Mouse (Mus musculus) spleen, postnatal 14 days (tissue): ENCODE measurements at regions not wholly inside any gene's neighbourhood (a gene's known extent, or its start where the extent isn't known, plus 50 kb on each side); places are given as distances from the start of the nearest gene placed in this dataset.
A peak's percentile ranks its signal among the peaks of the same experiment; 100 is the strongest.
"Not testable (repeated sequence)": the region's sequence is repeated elsewhere in the genome, so short reads cannot be mapped to it uniquely, and the experiment has no call there.

Source experiments
- DNase-seq, 2 experiments: peaks; one replicate each; pipeline ENCODE4 v3.0.0; 2021 to 2022; ENCODE audit warnings: low spot score in 2 of 2

- DNase-seq = no peak
These were observed 114.2 kb downstream of the Nectin1 start for GRCm38 (mm10) chr9:43857988-43858387.

- no peak for DNase-seq
These were observed 115.0 kb downstream of the Nectin1 start for GRCm38 (mm10) chr9:43858761-43859160.

GRCm38 (mm10) chr9:43860264-43860663 lies 116.5 kb downstream of the Nectin1 start:
- DNase-seq = no peak

- DNase-seq = no peak
These were observed 117.6 kb downstream of the Nectin1 start for GRCm38 (mm10) chr9:43861375-43861774.

DNA sequence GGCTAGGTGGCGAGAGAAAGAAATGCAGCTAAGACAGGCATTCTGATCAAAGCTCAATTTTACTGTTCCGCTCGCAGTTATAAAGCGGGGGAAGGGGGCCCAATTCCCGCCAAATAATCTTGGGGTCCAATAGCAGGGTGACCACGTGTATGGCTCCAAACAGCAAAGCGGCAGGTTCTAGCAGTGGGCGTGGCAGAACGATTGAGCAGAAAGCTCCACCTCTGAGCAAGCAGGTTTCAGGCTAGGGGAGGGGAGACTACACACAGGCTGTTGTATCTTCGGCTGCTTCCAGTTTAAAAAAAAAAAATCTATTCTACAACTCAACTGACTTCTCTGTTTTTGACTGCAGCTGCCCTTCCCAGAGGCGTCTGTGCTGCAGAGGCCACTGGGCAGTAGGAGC lies 118.2 kb downstream of the Nectin1 start:
- not testable (repeated sequence) for DNase-seq

- DNase-seq = no peak
These were observed 120.0 kb downstream of the Nectin1 start for GRCm38 (mm10) chr9:43863609-43864397.

DNA sequence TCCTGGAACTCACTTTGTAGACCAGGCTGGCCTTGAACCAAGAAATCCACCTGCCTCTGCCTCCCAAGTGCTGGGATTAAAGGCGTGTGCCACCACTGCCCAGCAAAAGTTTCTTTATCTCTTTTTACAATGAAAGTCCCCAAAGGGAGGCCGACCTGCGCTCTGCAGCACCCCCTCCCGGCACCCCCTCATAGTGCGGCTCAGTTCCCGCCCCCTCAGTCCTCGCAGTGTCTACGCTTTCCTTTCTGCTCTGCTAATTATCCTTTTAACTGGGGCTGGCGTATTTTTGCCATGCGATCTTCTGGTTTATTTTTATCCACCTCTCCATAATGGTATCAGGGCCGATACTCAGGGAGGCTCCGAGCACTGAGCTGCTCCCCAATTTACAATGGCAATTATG lies 123.0 kb downstream of the Nectin1 start:
- DNase-seq = no peak

- no peak for DNase-seq
These were observed 130.1 kb downstream of the Nectin1 start for GRCm38 (mm10) chr9:43873841-43874240.

DNA sequence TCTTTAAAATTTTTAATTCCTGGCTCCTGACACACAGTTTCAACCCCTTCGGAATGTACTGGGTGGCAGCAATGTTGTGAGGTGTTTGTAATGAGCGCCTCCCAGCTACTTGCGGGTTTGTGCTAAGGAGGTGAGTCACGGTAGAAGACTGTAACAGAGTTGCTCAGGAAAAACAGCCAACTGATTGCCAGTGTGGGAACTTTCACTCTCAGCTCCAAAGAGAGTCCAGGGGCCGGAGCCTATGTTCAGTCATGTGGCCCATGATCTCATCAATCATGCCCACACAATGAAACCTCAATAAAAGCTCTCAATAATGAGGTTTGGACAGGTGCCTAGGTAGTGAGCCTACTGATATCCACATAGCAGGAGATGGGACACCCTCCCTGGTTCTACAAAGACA lies 130.5 kb downstream of the Nectin1 start:
- no peak for DNase-seq

DNA sequence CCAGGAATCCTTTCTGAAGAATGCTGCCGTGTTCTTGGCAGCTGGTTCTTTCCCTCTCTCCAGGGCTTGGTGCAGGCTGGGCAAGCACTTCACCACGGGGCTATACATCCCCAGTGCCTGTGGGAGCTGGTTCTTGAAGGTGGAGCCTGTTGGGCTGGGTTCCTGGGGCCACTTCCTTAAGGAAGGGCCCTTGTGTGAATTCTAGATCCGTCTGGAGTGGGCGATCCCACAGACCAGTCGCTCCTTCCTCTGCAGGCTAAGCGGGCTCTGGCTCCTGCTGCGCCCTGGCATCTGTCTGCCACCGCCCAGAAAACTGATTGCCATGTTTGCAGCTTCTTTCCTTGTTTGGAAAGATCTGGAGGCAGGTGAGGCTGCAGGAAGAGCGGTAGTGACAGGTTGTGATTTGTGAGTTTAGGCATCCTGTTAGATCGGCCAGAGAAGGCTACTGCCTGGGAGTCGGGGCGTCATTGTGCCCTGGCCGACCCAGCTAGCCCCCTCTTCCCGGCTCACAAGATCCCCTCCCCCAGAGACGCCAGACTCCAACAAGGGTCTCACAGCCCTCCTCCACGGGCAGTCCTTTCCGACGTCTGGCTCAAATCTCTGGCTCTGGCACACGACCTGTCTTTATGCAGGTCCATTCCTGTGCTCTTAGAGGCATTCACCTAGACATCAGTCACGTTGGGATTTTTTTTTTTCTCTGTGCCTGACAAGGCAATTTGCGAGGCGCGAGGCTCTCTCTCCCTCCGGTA lies 135.6 kb downstream of the Nectin1 start:
- no peak for DNase-seq

DNA sequence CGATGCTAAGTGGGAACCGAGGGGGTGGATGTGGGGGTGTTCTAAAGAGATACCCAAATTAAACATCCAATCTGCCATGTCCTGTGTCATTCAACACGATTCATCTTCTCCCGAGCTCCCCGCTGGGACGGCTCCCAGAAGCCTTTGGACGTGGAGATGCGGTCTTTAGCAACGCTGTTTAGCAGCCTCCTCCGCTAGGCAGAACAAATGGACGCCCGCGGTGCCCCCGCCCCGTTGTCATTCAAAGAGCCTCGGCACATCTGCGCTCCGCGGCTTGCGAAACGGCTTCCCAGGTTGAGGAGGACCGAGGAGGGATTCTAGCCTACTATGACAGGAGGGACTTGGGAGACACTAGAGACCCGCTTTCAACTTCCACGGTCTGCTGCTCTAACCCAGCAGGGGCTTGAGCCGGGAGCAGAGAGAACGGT lies 136.2 kb downstream of the Nectin1 start:
- DNase-seq = no peak

- no peak for DNase-seq
These were observed 149.3 kb downstream of the Nectin1 start for GRCm38 (mm10) chr9:43893086-43893485.

DNA sequence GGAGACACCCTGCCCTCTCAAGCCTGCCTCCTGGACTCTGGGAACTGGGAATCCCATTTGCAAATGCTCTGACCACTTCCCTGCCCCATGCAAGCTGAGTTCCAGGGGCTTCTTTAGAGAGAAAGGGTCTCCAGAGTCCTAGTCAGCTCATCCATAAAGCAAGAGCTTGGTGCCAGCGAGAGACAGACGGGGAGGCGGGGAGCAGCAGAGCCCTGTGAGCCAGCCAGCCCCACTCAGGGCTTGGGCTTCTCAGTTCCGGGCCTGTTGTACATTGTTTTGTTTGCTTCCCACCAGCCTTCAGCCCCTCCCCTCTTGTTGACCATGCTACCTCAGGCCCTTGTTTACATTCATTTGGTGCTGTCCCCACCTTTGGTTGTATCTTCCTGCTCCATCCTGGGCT lies 143.9 kb upstream of the Thy1 start:
- no peak for DNase-seq

- DNase-seq = no peak
These were observed 134.9 kb upstream of the Thy1 start for GRCm38 (mm10) chr9:43908325-43908724.

- DNase-seq = no peak
These were observed 128.2 kb upstream of the Thy1 start for GRCm38 (mm10) chr9:43915015-43915414.

- no peak for DNase-seq
These were observed 125.7 kb upstream of the Thy1 start for GRCm38 (mm10) chr9:43917467-43917866.

GRCm38 (mm10) chr9:43919010-43919409 lies 124.2 kb upstream of the Thy1 start:
- DNase-seq = no peak

DNA sequence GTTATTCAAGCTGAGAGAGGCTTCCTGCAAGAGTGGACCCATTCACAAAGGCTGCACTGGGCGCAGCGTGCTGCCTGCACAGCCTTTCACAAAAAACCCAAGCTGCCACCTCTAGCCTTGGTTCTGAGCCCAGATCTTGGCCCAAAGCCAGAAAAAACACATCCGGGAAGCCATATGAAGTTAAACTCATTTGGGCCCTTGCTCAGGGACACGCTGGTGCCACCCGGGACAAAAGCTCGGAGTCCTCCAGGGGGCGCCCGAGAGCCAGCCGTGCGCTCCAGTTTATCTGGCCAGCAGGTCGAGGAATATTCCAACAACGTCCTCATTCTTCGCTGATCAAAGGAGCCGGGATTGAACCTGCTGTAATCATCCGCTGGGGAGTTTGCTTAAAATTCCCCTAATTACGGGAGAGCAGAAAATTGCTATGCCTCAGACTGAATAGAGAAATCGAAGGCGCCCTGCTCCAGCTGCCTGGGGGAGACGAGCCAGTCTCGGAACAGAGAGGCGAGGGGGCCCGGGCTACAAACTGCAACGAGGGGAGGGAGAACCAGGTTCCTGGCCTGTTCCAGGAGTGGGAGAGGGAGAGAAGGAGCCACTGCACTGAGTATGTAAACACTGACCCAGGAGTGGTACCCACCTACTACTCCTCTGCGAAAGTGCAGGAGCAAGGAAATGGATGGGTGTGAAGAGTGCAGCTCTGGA lies 123.0 kb upstream of the Thy1 start:
- peak; percentile 22 to 23 for DNase-seq

- DNase-seq = no peak
These were observed 121.0 kb upstream of the Thy1 start for GRCm38 (mm10) chr9:43922231-43922630.

DNA sequence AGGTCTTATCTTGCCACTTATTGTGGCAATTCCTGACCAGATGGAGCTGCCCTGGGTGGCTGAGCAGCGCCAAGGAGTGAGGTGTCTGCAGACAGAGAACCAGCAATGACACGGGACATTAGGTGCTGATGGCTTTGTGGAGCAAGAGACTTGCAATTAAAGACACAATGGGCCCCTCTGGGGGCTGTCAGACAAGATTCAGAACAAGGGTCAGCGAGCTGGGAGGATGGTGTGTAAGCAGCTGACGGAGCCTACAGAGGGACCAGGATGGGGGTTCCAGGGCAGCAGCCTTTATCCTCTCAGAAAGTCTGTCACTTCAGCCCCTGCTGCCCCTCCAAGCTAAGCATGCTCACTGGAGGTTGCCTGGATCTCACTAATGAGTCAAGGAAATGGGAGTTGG lies 120.1 kb upstream of the Thy1 start:
- DNase-seq = no peak

DNA sequence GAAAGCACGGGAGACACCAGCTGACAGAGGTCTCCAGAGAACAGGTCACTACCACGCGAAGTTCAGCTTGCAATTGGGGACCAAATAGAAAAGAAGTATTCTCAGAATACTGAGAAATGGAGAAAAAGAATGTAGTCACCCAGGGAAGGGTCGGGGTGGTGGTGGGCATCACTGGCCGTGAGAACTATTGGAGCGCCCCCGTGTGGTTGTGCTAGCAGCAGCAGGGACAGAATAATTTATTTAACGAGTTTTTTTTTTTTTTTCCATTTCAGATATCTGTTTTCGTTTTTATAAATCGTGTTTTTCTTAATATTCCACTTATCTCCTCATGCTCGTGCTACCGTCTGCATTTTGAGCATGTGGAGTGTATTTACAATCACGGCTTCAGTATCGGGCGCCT lies 118.4 kb upstream of the Thy1 start:
- no peak for DNase-seq

- no peak for DNase-seq
These were observed 113.7 kb upstream of the Thy1 start for GRCm38 (mm10) chr9:43929312-43930036.
